Mouse (Mus musculus): ENCODE results near the gene Glra4. TPM values are rescaled to one million over a fixed set of nuclear protein-coding genes. Genes with fewer than 3 reads are reported as not detected.
"Not testable (repeated sequence)": the region's sequence is repeated elsewhere in the genome, so short reads cannot be mapped to it uniquely, and the experiment has no call there.

Glra4 gene
- total RNA-seq, 2 experiments from 2014 or later = not detected

DNA sequence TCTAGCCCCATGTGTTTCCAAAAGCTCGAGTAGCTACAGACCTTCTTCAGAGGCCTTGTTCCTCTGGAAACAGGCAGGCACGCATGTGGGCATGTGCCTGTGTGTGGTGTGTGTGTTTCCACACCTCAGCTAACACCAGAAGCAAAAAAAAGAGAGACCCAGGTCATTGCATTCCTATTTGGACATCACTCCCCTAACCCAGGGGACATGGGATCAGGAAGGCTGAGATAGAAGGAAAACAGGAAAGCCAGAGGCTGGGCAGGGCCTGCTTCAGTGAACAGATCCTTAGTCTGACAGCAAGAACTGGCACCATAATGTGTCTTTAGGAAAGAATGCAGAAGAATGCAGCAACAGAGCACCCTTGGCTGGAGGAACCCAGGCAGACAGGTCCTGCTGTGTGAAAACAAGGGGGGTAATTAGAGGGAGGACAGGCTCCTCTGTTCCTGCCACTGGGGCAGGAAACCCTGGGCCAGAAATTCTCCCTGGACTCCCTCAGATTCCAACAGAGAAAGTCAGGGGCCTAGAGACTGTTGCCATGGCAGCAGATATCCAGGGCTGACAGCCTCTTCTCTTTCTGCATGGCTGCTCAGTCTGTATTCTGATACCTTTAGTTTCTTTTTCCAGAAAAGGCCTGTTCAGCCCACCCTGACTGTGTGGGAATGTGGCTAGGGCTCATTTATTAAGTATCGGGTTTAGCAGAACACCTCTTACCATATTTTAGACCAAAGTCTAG is 65.0 kb downstream of the Glra4 start:
- DNase-seq = not testable (repeated sequence)

DNA sequence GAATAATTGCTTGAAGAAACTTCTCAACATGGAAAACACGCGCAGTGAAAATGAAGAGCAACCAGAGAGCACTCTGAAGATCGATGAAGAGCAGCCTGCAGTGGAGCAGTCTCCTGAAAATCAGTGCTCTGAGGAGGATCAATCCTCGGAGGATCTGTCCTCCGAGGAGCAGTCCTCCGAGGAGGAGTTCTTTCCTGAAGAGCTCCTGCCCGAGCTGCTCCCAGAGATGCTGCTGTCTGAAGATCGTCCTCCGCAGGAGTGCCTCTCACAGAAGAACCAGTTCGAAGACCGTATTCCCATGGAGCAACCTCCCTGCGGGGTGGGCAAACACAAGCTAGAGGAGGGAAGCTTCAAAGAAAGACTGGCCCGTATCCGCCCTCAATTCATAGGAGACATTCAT is 71.2 kb downstream of the Glra4 start:
- DNase-seq = no peak

DNA sequence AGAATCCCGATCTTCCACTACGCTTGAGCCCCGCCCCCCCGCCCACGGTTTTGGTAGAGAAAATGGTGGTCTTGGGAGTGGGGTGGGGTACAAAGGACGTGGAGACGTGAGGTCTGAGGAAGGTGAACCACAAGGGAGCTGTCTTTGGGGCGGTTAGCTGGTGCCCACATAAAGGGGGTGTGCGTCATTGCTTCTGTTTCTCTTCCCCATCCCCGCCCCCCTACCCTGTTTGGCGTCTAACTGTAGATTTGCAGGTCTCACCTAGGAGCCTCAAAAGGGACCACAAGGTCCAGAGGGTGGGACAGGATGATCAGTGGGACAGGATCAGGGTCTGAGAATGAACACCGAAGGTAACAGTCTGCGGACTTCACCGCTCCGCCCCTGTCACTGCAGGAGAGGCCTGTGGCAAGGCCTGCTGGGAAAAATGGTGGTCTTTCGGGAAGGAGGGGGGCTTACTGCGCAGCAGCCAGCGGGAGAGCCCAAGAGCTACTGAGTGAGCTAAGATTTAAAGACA is 71.7 kb downstream of the Glra4 start:
- DNase-seq = peak; percentile 16

Other genes starting within 250 kb of the Glra4 start
- not detected for gene Kir3dl2, start 236.1 kb downstream of the Glra4 start, total RNA-seq (2021)
- gene Tceal3, start 189.3 kb downstream of the Glra4 start, total RNA-seq (2021) = 1 to 10 TPM; 4.5 to 4.8 TPM
- 1 to 10 TPM; 5.1 to 5.2 TPM for gene Tceal1, start 72.2 kb downstream of the Glra4 start, total RNA-seq (2021)
- 100 to 1,000 TPM; 188 to 232 TPM for gene Morf4l2, start 36.5 kb downstream of the Glra4 start, total RNA-seq (2021)
- gene Plp1, start 42.5 kb upstream of the Glra4 start, total RNA-seq (2021) = 10 to 100 TPM; 15.0 to 17.0 TPM
- under 1 TPM; 0.25 to 0.42 TPM for gene Rab9b, start 88.6 kb upstream of the Glra4 start, total RNA-seq (2021)
- gene H2bfm, start 147.2 kb upstream of the Glra4 start, total RNA-seq (2021) = not detected
- gene Tmsb15b2, start 195.4 kb upstream of the Glra4 start, total RNA-seq (2021) = 10 to 100 TPM in 1 of 2 experiments, 1 to 10 TPM in 1; 6.0 to 11.6 TPM
- gene Tmsb15l, start 196.7 kb upstream of the Glra4 start, total RNA-seq (2021) = not detected
- gene Tmsb15b1, start 196.7 kb upstream of the Glra4 start, total RNA-seq (2021) = 1 to 10 TPM; 3.2 to 5.9 TPM
- gene Zcchc18, start 213.0 kb upstream of the Glra4 start, total RNA-seq (2021) = under 1 TPM; 0.49 to 0.68 TPM

All from gastrocnemius, postnatal 10 days (tissue).